Comparison of ENCODE assay signal across 8 mouse cellular contexts in the genomic region with DNA sequence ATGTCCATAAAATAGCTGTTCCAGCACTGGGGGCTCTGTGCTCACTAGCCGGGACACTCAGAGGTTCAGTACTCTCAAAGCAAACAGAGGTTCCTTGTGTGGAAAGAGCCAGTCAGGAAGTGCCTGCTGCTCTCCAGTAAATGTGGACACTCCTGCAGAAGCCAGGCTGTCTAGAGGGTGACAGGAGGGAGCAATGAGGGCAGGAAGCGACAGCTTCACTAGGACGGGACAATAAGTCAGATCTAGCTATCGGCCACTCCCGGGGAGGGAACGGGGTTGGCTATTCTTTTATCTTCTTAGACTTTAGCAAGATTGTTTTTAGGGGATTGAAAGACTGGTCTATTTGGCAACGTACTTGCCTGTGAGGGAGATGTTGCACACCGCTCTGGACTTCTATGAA.
DNase-seq lines count a peak whose midpoint lies in the region; ATAC-seq and TF ChIP-seq lines count a peak whose summit lies in the region.

No protein-coding gene starts in this region.

- no peak overlapping the region; the same call in 1 of the 2 replicates for H3K9ac ChIP-seq in ES-E14 (ENCODE audit: insufficient read depth, low read depth, low read length, poor library complexity, severe bottlenecking)
- no peak overlapping the region for H3K9ac ChIP-seq in heart, postnatal 0 days (replicated peaks; ENCODE audit: low read depth, low read length)
- H3K9ac ChIP-seq in midbrain, embryonic 13.5 days (replicated peaks) = no peak overlapping the region

- no peak overlapping the region; the same call in 1 of the 2 replicates for H3K4me2 ChIP-seq in heart, postnatal 0 days (ENCODE audit: low read depth, low read length)
- H3K4me2 ChIP-seq in midbrain, embryonic 13.5 days (replicated peaks) = 0 out of 2 replicates have a peak overlapping the region, but pooled peaks have one; percentile 4

- no peak for DNase-seq in ES-E14 (ENCODE audit: low read depth, low spot score)
- peak; percentile 62 for DNase-seq in embryo, embryonic 9.5 days (ENCODE audit: extremely low spot score)
- DNase-seq in heart, postnatal 0 days (ENCODE audit: low spot score) = peak; percentile 51
- DNase-seq in kidney, postnatal 4 days = peak; percentile 34 to 47
- no peak for DNase-seq in ovary, postnatal 14 days (ENCODE audit: low spot score)
- DNase-seq in left cerebral cortex, postnatal 36 days (ENCODE audit: low spot score in 2 of 2) = no peak
- no peak for DNase-seq in B cell, adult 2 months

- no peaks in the 10 kb centered on the region for H3K36me3 ChIP-seq in ES-E14 (ENCODE audit: control insufficient read depth, insufficient read depth, low read length, poor library complexity, severe bottlenecking)
- H3K36me3 ChIP-seq in heart, postnatal 0 days (replicated peaks; ENCODE audit: control insufficient read depth, insufficient read depth, low read length) = no peaks in the 10 kb centered on the region
- H3K36me3 ChIP-seq in midbrain, embryonic 13.5 days = no peaks in the 10 kb centered on the region

- H3K4me3 ChIP-seq in ES-E14 (ENCODE audit: insufficient read depth in 1 of 2, low read depth in 1 of 2, low read length in 2 of 2, poor library complexity in 1 of 2, severe bottlenecking in 1 of 2) = no peak overlapping the region
- H3K4me3 ChIP-seq in heart, postnatal 0 days (ENCODE audit: low read depth, low read length) = no peak overlapping the region
- no peak overlapping the region for H3K4me3 ChIP-seq in midbrain, embryonic 13.5 days (replicated peaks)

- H3K4me1 ChIP-seq in ES-E14 (ENCODE audit: control insufficient read depth in 2 of 2, insufficient read depth in 2 of 2, low read length in 2 of 2, poor library complexity in 1 of 2) = peaks cover 8 to 10% of the 10 kb centered on the region in 2 experiments; a peak in 3 of 4 replicates
- H3K4me1 ChIP-seq in heart, postnatal 0 days (ENCODE audit: control insufficient read depth, insufficient read depth) = no peaks in the 10 kb centered on the region; the same call in 1 of the 2 replicates
- peaks cover 23% of the 10 kb centered on the region for H3K4me1 ChIP-seq in midbrain, embryonic 13.5 days (replicated peaks)

- TF ChIP-seq CTCF in heart, postnatal 0 days (IDR thresholded peaks at IDR 0.05; ENCODE audit: low read depth) = no peak

- peak; percentile 54; the same call in 1 of the 2 replicates for ATAC-seq in heart, postnatal 0 days (ENCODE audit: insufficient read depth, low read depth)
- ATAC-seq in midbrain, embryonic 13.5 days = peak; percentile 15; the same call in 1 of the 2 replicates

- intact Hi-C loops in left cerebral cortex, postnatal 36 days (cut with DNase I) = loop anchor here (5.0 kb wide), 1 partner anchor 154 kb away; a partner anchor contains a TSS

- H3K27ac ChIP-seq in ES-E14 (ENCODE audit: insufficient read depth, low read depth, low read length, poor library complexity, severe bottlenecking) = peak overlapping the region; percentile 74
- peak overlapping the region; percentile 31 for H3K27ac ChIP-seq in heart, postnatal 0 days (ENCODE audit: low read depth)
- peak overlapping the region; percentile 74 for H3K27ac ChIP-seq in midbrain, embryonic 13.5 days

- whole genome bisulfite sequencing in heart, postnatal 0 days = 19% methylated on average over 8 of the region's 8 CpGs
- whole genome bisulfite sequencing in midbrain, embryonic 13.5 days = 3% methylated on average over 8 of the region's 8 CpGs

- H3K27me3 ChIP-seq in heart, postnatal 0 days (ENCODE audit: control insufficient read depth, insufficient read depth, low read length) = no peaks in the 10 kb centered on the region
- no peaks in the 10 kb centered on the region for H3K27me3 ChIP-seq in midbrain, embryonic 13.5 days

- in situ Hi-C loops in ES-E14 (cut with MboI; ENCODE audit: low sequenced_read_pairs in 2 of 2, unreplicated experiment in 2 of 2) = no loop called here

- no peak for TF ChIP-seq EP300 in heart, postnatal 0 days (IDR thresholded peaks at IDR 0.05; ENCODE audit: low read depth)

- no peaks in the 10 kb centered on the region for H3K9me3 ChIP-seq in ES-E14 (ENCODE audit: control insufficient read depth, insufficient read depth, low read depth, low read length)
- H3K9me3 ChIP-seq in heart, postnatal 0 days (replicated peaks; ENCODE audit: control insufficient read depth, low read length) = no peaks in the 10 kb centered on the region
- H3K9me3 ChIP-seq in midbrain, embryonic 13.5 days = peaks cover 6% of the 10 kb centered on the region

TF ChIP-seq in ES-E14, 5 proteins besides CTCF, POLR2A, EP300 and RAD21:
- TF ChIP-seq HCFC1 (IDR thresholded peaks at IDR 0.05; ENCODE audit: borderline replicate concordance, insufficient read depth, low read length) (no peak), ZNF384 (IDR thresholded peaks at IDR 0.05; ENCODE audit: low read depth, low read length) (no peak)
TF ChIP-seq in ES-E14: peak in this region for 0.

Comparison
In these comparisons a context has a peak if more than half of its experiments do, and no peak if none do; other contexts are left out.
1. DNase-seq: peak in embryo, embryonic 9.5 days (single experiment), heart, postnatal 0 days (single experiment) and kidney, postnatal 4 days (2 of 2); none in ES-E14 (single experiment), ovary, postnatal 14 days (single experiment), left cerebral cortex, postnatal 36 days (0 of 2) and B cell, adult 2 months (0 of 2).
2. Peak in every context shown above with its lines, with median percentiles within 50 percentile points of each other: H3K27ac ChIP-seq.